Mouse (Mus musculus) erythroblast, embryonic 14.5 days (primary cell): ENCODE results near the gene Tns1. TPM values are rescaled to one million over a fixed set of nuclear protein-coding genes. Genes with fewer than 3 reads are reported as not detected.

Experiments used
- H3K27me3 ChIP-seq: 2 replicates; pipeline ENCODE4 v1.6.1; 2012; ENCODE audit warnings: inconsistent platforms; ENCODE audit not compliant: control insufficient read depth
- H3K36me3 ChIP-seq: 2 replicates; pipeline ENCODE4 v1.6.1; 2012; ENCODE audit warnings: mild to moderate bottlenecking, inconsistent platforms; ENCODE audit not compliant: control insufficient read depth
- H3K4me1 ChIP-seq: 2 replicates; pipeline ENCODE4 v1.6.1; 2012; ENCODE audit warnings: inconsistent platforms; ENCODE audit not compliant: control insufficient read depth
- H3K4me3 ChIP-seq: replicated peaks from 2 replicates; pipeline ENCODE3; 2012; ENCODE audit warnings: moderate library complexity, mild to moderate bottlenecking, inconsistent platforms
- H3K9me3 ChIP-seq: 2 replicates; pipeline ENCODE4 v1.6.1; 2012; ENCODE audit warnings: low read length, inconsistent platforms, mixed read lengths; ENCODE audit not compliant: control insufficient read depth
- GATA1 ChIP-seq: IDR thresholded peaks from 2 replicates; pipeline ENCODE4 v1.6.1; 2012; ENCODE audit warnings: low read length, inconsistent platforms, mixed read lengths
- TAL1 ChIP-seq: IDR thresholded peaks from 3 replicates; pipeline ENCODE4 v1.6.1; 2012; ENCODE audit warnings: low read length, inconsistent platforms, mixed read lengths
- polyA plus RNA-seq: library from polyadenylated mRNA; stranded (reverse); fragments of >175 nt; gene quantifications from 2 replicates; pipeline ENCODE4 v1.2.3, GENCODE M21; 2012

Gene Tns1
- polyA plus RNA-seq, 1 experiment = 3.6 TPM

DNA sequence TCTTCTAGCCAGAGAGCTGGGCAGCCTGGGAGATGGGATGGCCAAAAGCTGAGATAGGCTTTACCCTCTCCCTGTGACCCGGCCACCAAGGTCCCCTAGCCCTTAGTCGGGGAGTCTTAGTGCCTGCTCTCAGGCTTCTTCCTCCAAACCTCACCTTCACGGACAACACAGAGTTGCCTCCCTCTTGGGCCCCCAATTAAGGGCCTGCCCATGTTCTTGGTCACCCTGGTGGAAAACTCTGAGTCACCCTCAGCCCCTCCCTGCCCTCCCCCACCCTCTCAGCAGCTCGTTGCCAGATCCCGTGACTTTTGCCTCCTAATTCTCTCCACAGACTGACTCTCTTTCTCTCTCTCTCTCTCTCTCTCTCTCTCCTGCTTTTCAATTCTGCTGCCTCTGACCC, 39.5 kb downstream of the Tns1 start:
- no peaks in the 10 kb centered on the region for H3K9me3 ChIP-seq
- no peak for TF ChIP-seq TAL1
- TF ChIP-seq GATA1 = no peak
- H3K36me3 ChIP-seq = no peaks in the 10 kb centered on the region
- no peaks in the 10 kb centered on the region; the same call in 1 of the 2 replicates for H3K27me3 ChIP-seq
- no peak overlapping the region for H3K4me3 ChIP-seq
- H3K4me1 ChIP-seq = no peaks in the 10 kb centered on the region

DNA sequence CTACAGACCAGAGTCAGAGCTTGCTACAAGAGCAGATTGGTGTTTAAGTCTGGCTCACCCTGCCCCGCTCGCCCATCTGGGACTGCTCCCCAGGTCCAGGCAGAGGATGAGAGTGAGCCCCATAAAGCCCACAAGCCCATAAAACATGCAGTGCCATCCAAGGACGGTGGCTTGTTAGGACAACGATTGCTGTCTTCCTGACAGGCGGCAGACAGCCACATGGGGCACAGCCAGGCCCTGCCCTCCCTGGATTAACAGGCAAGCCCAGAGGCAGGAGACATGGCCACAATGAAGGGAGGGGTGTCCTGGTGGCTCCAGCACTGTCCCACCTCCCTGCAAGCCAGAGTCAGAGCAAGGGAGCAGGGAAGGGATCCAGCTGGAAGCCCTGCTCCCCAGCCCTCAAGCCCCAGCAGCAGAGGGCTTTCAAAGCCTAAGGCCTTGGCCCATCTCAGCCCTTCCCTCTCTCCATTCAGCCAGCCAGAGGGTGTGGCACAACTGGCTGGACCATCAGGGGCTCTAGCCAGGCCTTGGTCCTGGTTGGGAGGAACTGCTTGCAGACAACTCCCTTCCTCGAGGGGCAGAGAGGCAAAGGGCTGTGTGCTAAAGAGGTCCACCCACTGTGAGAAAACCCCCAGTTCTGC, 40.1 kb downstream of the Tns1 start:
- no peaks in the 10 kb centered on the region for H3K4me1 ChIP-seq
- no peaks in the 10 kb centered on the region for H3K36me3 ChIP-seq
- no peak overlapping the region for H3K4me3 ChIP-seq
- no peaks in the 10 kb centered on the region; the same call in 1 of the 2 replicates for H3K27me3 ChIP-seq
- TF ChIP-seq TAL1 = no peak
- no peak for TF ChIP-seq GATA1
- H3K9me3 ChIP-seq = no peaks in the 10 kb centered on the region

GRCm38 (mm10) chr1:74082841-74083463, 41.3 kb downstream of the Tns1 start:
- no peaks in the 10 kb centered on the region; the same call in 1 of the 2 replicates for H3K27me3 ChIP-seq
- no peaks in the 10 kb centered on the region for H3K4me1 ChIP-seq
- H3K4me3 ChIP-seq = no peak overlapping the region
- no peaks in the 10 kb centered on the region for H3K9me3 ChIP-seq
- no peaks in the 10 kb centered on the region for H3K36me3 ChIP-seq
- TF ChIP-seq TAL1 (no peak), GATA1 (no peak)

GRCm38 (mm10) chr1:74081573-74081989, 42.7 kb downstream of the Tns1 start:
- Histone ChIP-seq H3K27me3 (no peaks in the 10 kb centered on the region; the same call in 1 of the 2 replicates), H3K36me3 (no peaks in the 10 kb centered on the region), H3K9me3 (no peaks in the 10 kb centered on the region), H3K4me1 (no peaks in the 10 kb centered on the region), H3K4me3 (no peak overlapping the region)
- no peak for TF ChIP-seq TAL1

- TF ChIP-seq GATA1 (no peak), TAL1 (no peak)
- Histone ChIP-seq H3K4me1 (no peaks in the 10 kb centered on the region), H3K4me3 (no peak overlapping the region), H3K36me3 (no peaks in the 10 kb centered on the region), H3K9me3 (no peaks in the 10 kb centered on the region), H3K27me3 (no peaks in the 10 kb centered on the region; the same call in 1 of the 2 replicates)
These were observed 46.9 kb downstream of the Tns1 start for GRCm38 (mm10) chr1:74077353-74077752.

GRCm38 (mm10) chr1:74076230-74076629, 48.0 kb downstream of the Tns1 start:
- H3K36me3 ChIP-seq = no peaks in the 10 kb centered on the region

DNA sequence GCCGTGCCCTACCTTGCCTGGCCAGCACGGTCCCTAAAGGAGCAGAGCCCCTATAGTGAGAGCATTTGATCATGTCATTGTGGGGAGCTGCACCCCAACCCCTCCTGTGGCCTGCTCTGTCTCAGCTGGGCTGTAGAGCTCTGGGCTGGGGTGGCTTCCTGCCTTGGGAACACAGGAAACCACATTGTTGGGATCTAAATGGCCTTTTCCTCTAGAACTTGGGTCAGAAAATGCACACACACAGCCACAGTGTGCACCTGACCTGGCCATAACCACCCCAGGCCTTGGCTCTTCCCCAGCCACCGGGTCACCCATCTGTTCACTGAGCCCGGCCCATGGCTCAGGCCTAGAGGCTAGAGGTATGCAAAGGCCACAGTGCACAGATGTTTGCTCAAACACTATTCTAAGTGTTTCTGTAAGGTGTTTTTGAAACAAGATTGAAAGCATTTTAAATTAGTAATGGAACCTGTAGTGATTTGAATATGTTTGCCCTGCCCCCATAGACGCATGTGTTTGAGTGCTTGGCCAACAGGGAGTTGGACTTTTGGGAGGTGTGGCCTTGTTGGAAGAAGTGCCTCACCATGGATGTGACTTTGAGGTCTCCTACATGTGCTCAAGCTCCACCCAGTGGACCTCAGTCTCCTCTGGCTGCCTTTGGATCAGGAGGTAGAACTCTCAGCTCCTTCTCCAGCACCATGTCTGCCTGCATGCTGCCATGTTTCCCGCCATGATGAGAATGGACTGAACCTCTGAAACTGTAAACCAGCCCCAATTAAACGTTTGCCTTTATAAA, 49.4 kb downstream of the Tns1 start:
- H3K4me1 ChIP-seq = no peaks in the 10 kb centered on the region
- no peaks in the 10 kb centered on the region for H3K36me3 ChIP-seq
- H3K27me3 ChIP-seq = peaks cover 10% of the 10 kb centered on the region
- H3K9me3 ChIP-seq = no peaks in the 10 kb centered on the region
- no peak overlapping the region for H3K4me3 ChIP-seq
- TF ChIP-seq GATA1 (no peak), TAL1 (no peak)

More at GRCm38 (mm10) chr1:74076230-74076629, 48.0 kb downstream of the Tns1 start:
- H3K27me3 ChIP-seq = peaks cover 3% of the 10 kb centered on the region; the same call in 1 of the 2 replicates
- no peak overlapping the region for H3K4me3 ChIP-seq
- no peaks in the 10 kb centered on the region for H3K4me1 ChIP-seq
- no peaks in the 10 kb centered on the region for H3K9me3 ChIP-seq
- TF ChIP-seq TAL1 = no peak
- TF ChIP-seq GATA1 = no peak

DNA sequence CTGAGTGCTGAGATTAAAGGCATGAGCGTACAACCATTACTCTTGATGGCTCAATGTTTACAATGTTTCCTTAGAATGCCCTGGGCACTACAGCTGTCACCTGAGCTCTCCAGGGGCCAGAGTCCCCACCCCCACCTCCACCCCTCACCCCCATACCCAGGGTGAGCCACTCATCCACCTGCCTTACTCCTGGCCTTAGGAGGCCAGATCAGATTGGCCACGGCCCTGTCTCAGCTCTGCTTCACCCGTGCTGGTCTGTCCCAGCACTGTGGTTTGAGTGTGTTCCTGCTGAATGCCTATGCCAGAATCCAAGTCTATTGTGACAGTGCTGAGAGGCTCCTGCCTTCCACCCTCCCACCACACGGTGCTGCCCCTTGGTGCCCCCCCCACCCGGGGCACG, 50.5 kb downstream of the Tns1 start:
- TF ChIP-seq GATA1 = no peak
- no peak for TF ChIP-seq TAL1
- peaks cover 21% of the 10 kb centered on the region for H3K27me3 ChIP-seq
- no peak overlapping the region for H3K4me3 ChIP-seq
- H3K36me3 ChIP-seq = no peaks in the 10 kb centered on the region
- H3K4me1 ChIP-seq = no peaks in the 10 kb centered on the region
- H3K9me3 ChIP-seq = no peaks in the 10 kb centered on the region

DNA sequence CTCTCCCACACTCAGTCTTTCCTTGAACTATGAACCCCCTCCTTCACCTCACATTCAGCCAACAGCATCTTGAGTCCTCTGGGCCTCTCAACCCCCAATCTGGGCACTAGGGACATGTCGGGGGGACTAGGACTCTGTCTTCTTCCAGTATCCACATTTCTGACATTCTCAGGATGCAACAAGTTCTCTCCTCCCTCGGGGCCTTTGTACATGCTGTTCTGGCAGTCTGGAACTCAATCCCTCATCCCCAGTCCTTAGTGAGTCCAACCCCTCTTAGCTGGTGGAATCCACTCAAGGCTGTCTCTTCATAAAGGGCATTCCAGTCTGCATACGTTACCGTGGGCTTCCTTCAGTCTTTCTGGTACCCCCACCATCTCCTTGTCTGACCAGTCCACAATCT, 53.5 kb downstream of the Tns1 start:
- Histone ChIP-seq H3K27me3 (peaks cover 46% of the 10 kb centered on the region), H3K4me3 (no peak overlapping the region), H3K9me3 (no peaks in the 10 kb centered on the region), H3K36me3 (no peaks in the 10 kb centered on the region), H3K4me1 (no peaks in the 10 kb centered on the region)
- TF ChIP-seq GATA1 (no peak), TAL1 (no peak)
